Mouse (Mus musculus): ENCODE data around the gene Gm7995. TPM values are rescaled to one million over a fixed set of nuclear protein-coding genes. Genes with fewer than 3 reads are reported as not detected.
"Not testable (repeated sequence)": the region's sequence is repeated elsewhere in the genome, so short reads cannot be mapped to it uniquely, and the experiment has no call there.

Gene Gm7995
- polyA plus RNA-seq (2015; fragmentation: Nextera tagmentation; extraction: Ambion mirVana): not detected in 2 replicates

GRCm38 (mm10) chr14:42309910-42310309 lies at the start of gene Gm7995:
Gene Gm7995 (plus strand): TSS chr14:42310210.
- not testable (repeated sequence) for H3K27ac ChIP-seq; H3K4me1 ChIP-seq (replicated peaks); H3K9ac ChIP-seq; H3K4me2 ChIP-seq (replicated peaks); H3K27me3 ChIP-seq (replicated peaks); ATAC-seq; H3K9me3 ChIP-seq; H3K36me3 ChIP-seq; H3K4me3 ChIP-seq (replicated peaks)
- no CpG with 5 or more reads among the region's 1 CpGs for WGBS

GRCm38 (mm10) chr14:42297258-42297657 lies 12.8 kb upstream of the Gm7995 start, which contains the start of gene Gm9611:
Gene Gm9611 (minus strand): TSS chr14:42297358.
- not testable (repeated sequence) for H3K4me1 ChIP-seq (replicated peaks); H3K9ac ChIP-seq; H3K4me3 ChIP-seq (replicated peaks); H3K27me3 ChIP-seq (replicated peaks); ATAC-seq; H3K4me2 ChIP-seq (replicated peaks); H3K9me3 ChIP-seq; H3K36me3 ChIP-seq; H3K27ac ChIP-seq
- WGBS: 78% methylated on average over 1 of the region's 3 CpGs

Other genes with a start within 250 kb of the Gm7995 start
- not detected in 2 replicates for gene Gm7951, start 192.8 kb upstream of the Gm7995 start, polyA plus RNA-seq (2015; fragmentation: Nextera tagmentation; extraction: Ambion mirVana)
- not detected in 2 replicates for gene Gm17027, start 147.6 kb upstream of the Gm7995 start, polyA plus RNA-seq (2015; fragmentation: Nextera tagmentation; extraction: Ambion mirVana)
- not detected in 2 replicates for gene Gm3573, start 119.4 kb upstream of the Gm7995 start, polyA plus RNA-seq (2015; fragmentation: Nextera tagmentation; extraction: Ambion mirVana)
- not detected in 2 replicates for gene Gm17026, start 50.2 kb upstream of the Gm7995 start, polyA plus RNA-seq (2015; fragmentation: Nextera tagmentation; extraction: Ambion mirVana)
- not detected in 2 replicates for gene Gm9611, start 12.9 kb upstream of the Gm7995 start, polyA plus RNA-seq (2015; fragmentation: Nextera tagmentation; extraction: Ambion mirVana)
- not detected in 2 replicates for gene Gm8005, start 129.5 kb downstream of the Gm7995 start, polyA plus RNA-seq (2015; fragmentation: Nextera tagmentation; extraction: Ambion mirVana)
- not detected in 2 replicates for gene Gm8011, start 153.7 kb downstream of the Gm7995 start, polyA plus RNA-seq (2015; fragmentation: Nextera tagmentation; extraction: Ambion mirVana)
- gene Gm8020, start 192.1 kb downstream of the Gm7995 start, polyA plus RNA-seq (2015; fragmentation: Nextera tagmentation; extraction: Ambion mirVana): not detected in 2 replicates
- not detected in 2 replicates for gene Gm8024, start 214.1 kb downstream of the Gm7995 start, polyA plus RNA-seq (2015; fragmentation: Nextera tagmentation; extraction: Ambion mirVana)

Measured in intestine, embryonic 15.5 days (tissue).